Mouse (Mus musculus): ENCODE measurements around the gene Cyb5rl.

DNA sequence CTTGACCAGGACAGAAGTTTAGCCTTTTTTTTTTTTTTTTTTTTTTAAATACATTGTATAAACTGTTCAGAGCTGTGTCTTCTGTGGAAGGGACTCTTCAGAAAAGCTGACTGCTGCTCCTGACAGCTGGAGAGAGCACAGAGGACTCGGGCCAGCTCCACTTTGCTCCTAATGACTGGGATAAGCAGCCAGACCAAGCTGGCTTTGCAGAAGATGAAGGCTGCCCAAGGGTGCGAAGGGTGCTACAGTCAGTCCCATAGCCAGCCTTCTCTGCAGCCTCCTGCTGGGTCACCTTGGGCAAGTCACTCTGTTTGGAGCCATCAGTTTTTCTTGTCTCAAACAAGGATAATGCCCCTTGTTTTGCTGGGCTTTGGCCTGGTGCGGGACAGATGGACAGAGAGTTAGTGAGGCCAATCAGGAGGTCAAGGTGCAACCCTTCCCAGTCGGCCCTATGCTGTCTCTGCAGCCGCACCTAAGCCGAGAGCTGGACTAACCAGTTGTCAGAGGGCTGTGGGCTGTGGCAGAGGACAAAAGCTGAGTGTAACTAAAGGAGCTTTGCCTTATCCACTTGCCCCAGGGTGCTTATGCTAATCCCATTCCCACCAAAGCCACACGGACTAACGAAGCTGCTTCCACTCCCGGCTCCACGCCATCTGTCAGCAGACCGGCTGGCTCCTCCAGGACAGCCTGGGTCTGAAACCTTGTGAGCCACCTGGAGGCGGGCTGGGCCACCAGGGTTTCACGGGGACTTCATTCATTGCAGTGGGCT, 61.3 kb downstream of the Cyb5rl start:
- TF ChIP-seq CTCF (IDR thresholded peaks at IDR 0.05; ENCODE audit: low read depth): no peak
- TF ChIP-seq EP300 (IDR thresholded peaks at IDR 0.05; ENCODE audit: low read depth): no peak

Data from heart, postnatal 0 days (tissue).